Mouse (Mus musculus) T-helper 17 cell (primary cell): Measurements from ENCODE around the gene Gpr26.

ENCODE experiments used
- in situ Hi-C, 2 experiments: fragments of 300-600 bp; cut with MboI, MseI; formaldehyde crosslinking; loops; 1 replicate in 1 of 2; 2 replicates in 1 of 2; pipeline ENCODE4 v1.15.1; 2025; ENCODE audit warnings: high pct_unique_total_duplicates in 2 of 2

The Gpr26 gene

GRCm38 (mm10) chr7:131966023-131966915 lies at the start of gene Gpr26:
Gene Gpr26, plus strand, starts transcription at chr7:131966460.
- in situ Hi-C loops, result no loop called here

GRCm38 (mm10) chr7:131917384-131917783 lies 48.9 kb upstream of the Gpr26 start:
- in situ Hi-C loops, result loop anchor here in 1 of 2 experiments (10.0 kb wide), 1 partner anchor 277 kb away; no protein-coding TSS in a partner anchor

DNA sequence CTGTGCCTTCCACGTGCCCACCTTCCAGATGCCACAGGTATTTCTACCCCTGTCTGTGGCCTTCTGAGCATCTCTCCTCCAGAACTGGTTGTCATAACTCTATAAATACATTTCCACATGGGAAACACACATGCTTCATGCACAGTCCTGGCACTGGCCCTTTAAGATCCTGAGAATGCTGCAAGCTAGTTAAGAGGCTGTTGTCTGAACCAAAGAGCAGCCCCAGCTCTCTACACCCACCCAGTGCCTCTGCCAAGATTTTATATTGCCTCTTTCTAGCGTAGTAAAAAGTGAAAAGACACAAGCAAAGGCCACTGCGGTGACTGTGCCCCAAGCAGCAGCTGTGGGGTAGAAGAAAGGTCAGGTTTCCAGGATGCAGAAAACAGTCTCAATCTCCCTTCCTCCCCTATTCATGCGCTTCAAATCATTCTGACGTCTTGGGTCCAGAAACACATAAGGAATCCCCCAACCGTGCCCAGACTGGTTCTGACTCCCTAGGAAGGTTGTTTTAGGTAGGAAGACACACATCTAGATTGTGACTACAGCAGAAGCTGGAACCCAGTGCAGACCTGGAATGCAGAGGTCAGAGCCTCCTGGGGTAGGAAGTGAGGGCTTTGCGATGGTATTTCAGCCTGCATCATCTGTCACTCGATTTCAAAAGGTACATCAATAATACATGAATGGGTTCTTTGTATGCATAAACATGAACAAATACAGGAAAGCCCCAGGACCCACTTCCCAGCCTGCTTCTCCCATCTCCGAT lies 38.8 kb upstream of the Gpr26 start:
- in situ Hi-C loops, result no loop called here

DNA sequence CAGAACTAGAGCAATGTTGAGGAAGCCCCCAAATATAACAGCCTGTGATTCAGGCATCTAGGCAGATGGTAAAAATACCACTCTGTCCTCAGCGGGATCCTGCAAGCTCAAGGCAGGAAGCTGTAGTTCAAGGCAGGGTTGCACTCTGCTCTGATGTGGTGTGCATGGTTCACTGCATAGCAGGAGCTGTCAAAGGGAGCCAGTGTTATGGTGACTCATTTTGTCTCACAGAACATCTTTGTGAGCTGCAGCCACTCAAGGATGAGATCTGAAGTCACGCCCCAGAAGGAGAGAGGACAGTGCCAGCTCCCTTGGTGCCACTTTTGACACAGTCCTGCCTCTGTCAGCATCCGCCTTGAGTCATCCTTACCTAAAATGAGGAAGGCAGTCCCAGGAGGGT lies 28.6 kb upstream of the Gpr26 start:
- in situ Hi-C loops, result no loop called here

GRCm38 (mm10) chr7:131951131-131951530 lies 15.1 kb upstream of the Gpr26 start:
- in situ Hi-C loops, result no loop called here

GRCm38 (mm10) chr7:131953402-131953801 lies 12.9 kb upstream of the Gpr26 start:
- in situ Hi-C loops, result no loop called here

GRCm38 (mm10) chr7:131958705-131959104 lies 7.6 kb upstream of the Gpr26 start:
- in situ Hi-C loops, result no loop called here

GRCm38 (mm10) chr7:131960551-131960950 lies 5.7 kb upstream of the Gpr26 start:
- in situ Hi-C loops, result no loop called here

GRCm38 (mm10) chr7:131966916-131967494 lies 745 bp downstream of the Gpr26 start:
- in situ Hi-C loops, result no loop called here

DNA sequence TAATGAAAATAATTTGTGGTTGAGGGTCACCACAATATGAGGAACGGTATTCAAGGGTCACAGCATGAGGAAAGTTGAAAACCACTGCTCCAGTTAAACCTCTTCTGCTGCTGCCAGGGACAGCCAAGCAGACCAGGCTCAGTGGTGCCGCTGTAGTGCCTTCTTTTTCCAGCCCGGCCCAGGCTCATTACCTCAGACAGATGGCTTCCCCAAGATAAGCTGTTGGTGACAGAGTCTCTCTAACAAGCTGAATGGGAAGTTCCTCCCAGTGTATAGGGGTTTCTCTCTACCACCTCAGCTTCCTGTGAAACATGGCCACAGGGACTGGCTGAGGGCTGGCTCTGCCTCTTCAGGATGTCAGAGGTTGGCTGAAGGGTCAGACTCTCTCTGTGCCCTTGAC lies 4.0 kb downstream of the Gpr26 start:
- in situ Hi-C loops, result no loop called here

GRCm38 (mm10) chr7:131975867-131976266 lies 9.6 kb downstream of the Gpr26 start:
- in situ Hi-C loops, result no loop called here

- in situ Hi-C loops, result no loop called here
These were observed 12.3 kb downstream of the Gpr26 start for GRCm38 (mm10) chr7:131978609-131979008.

GRCm38 (mm10) chr7:131989056-131989455 lies 22.8 kb downstream of the Gpr26 start:
- in situ Hi-C loops, result loop anchor here (5.0 to 10.0 kb wide), 2 partner anchors 33 to 706 kb away; no protein-coding TSS in a partner anchor

DNA sequence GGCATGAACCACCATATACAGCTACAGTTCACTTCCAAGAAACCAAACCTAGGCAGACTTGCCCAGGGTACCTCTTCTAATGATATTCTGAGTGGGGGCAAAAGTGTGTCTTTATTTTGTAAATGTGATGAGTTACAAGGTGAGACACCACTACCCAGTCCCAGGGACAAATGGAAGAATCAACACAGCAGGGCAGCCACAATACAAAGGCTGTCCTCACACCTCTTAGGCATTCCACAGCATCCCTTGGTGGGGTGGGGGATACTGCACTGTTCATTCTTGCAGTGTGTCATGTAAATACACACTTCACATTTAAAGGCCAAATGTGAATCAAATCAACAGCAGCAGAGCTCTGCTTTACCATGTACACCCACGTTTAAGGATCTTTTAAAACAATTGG lies 26.0 kb downstream of the Gpr26 start:
- in situ Hi-C loops, result no loop called here

- in situ Hi-C loops, result no loop called here
These were observed 26.6 kb downstream of the Gpr26 start for GRCm38 (mm10) chr7:131992873-131993272.

DNA sequence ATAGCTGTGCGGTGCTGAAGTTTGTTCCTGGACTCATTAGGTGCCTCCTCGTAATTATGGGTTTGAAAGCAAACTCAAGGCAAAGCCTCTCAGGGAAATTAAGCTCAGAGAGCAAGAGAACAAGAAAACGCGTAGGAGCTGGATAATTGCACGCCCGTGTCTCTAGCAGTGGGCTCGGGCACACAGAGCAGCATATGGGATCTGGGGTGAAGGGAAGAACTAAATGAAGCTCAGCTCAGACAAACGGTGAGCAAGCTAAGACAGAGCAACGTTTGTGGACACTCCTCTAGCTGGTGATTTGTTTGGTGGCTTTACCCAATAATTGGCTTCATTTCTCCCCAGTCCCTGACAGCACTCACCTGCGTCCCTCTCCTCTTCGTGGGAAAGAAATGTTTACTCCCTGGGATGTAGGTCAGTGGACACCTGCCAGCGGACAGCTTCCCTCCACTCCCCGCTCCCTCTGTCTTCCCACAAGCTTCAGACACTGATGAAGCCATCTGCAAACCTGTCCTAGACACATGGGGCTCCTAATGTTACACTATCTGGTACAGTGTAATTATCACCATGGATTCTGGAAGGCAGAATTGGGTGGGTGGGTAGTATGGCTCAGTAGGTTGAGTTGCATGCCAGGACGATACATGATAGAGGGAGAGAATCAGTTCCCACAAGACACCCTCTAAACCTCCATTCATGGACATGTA lies 39.9 kb downstream of the Gpr26 start:
- in situ Hi-C loops, result loop anchor here in 1 of 2 experiments (25.0 kb wide), 1 partner anchor 1556 kb away; no protein-coding TSS in a partner anchor

DNA sequence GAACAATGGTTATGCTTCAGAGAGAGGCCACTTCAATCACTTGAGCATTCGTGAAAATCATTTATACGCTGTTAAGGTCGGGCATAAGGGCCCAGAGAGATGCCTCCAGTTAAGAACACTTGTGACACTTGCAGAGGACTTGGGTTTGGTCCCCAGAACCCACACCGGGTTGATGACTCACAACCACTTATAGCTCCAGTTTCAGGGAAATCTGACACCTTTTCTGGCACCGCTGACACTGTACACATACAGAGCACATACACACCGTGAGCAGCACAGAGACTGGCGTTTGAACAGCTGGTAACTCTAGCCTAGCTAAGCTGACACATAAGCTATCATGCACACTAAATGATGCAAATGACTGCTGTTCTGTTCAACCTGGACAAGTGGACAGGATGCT lies 42.7 kb downstream of the Gpr26 start:
- in situ Hi-C loops, result loop anchor here in 1 of 2 experiments (25.0 kb wide), 1 partner anchor 1553 kb away; no protein-coding TSS in a partner anchor

DNA sequence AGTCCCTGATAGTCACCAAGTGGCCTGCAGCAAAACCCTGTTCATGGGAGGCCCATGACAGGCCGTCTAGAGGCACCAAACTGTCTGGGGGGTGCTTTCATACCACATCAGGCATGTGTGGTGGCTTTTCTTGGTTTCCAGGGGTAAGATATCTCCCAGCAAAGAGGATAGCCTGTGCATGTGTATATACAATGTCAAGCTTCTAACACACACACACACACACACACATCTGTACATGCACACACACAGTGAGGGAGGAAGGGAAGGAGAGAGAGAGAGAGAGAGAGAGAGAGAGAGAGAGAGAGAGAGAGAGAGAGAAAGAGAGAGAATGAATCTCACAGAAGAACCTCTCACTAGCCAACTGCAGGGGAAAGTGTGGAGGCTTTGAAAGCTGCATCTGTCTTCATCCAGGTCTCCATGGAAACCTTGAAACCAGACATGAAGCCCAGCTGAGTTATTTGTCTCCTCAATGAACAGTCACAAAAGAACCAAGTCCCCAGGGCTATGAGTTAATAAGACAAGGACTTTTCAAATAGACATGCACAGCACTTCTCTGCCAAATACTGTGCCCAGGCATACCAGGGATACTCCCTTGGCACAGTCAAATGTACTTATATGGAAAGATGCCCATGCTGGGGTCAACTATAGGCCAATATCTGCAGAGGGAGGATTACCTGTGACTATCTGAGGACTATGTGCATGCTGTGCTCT lies 46.9 kb downstream of the Gpr26 start:
- in situ Hi-C loops, result loop anchor here in 1 of 2 experiments (25.0 kb wide), 1 partner anchor 1549 kb away; no protein-coding TSS in a partner anchor

GRCm38 (mm10) chr7:132013970-132014369 lies 47.7 kb downstream of the Gpr26 start:
- in situ Hi-C loops, result loop anchor here in 1 of 2 experiments (25.0 kb wide), 1 partner anchor 1548 kb away; no protein-coding TSS in a partner anchor

DNA sequence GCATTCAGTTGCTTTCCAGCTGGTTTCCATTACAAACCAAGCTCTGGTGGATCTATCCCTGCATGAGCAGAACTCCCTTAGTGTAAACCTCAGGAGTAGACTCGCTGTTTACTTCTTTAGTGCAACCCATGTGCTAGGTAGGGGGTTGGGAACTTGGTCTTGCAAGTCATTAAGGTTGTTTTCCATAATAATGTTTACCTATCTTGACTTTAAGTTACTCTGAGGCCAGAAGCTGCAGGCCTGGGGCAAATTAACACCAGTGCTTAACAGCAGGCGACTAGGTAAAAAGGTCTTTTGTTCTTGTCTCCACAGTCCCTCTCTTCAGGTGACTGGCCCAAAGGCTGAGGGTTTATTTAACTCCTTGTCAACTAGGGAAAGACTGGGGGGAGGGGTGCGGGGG lies 48.9 kb downstream of the Gpr26 start:
- in situ Hi-C loops, result loop anchor here in 1 of 2 experiments (25.0 kb wide), 1 partner anchor 1547 kb away; no protein-coding TSS in a partner anchor
